ENCODE assay signal across 29 mouse cellular contexts in the genomic region with DNA sequence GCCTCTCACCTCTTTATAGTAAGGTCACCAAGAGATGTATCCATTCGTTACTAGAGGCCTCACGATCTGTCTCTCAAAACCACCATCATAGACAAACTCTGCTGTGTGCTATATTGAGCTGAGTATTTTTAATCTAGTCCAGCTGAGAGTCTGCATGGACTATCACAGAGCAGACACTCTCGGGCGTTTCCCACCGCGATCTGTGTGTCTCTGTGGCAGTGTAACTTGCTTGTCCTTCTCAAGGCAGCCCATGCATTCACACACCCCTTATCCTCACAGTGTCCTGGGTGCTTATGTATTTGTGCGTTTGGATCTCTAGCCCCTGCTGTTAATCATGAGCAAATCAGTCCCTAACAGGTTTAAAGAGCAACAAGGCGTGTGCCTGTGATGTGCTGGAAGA. TPM values are rescaled to one million over a fixed set of nuclear protein-coding genes. Genes with fewer than 3 reads are reported as not detected.
DNase-seq lines count a peak whose midpoint lies in the region; ATAC-seq and TF ChIP-seq lines count a peak whose summit lies in the region.
"Had no signal": no experiment of that assay in that cellular context is flagged by ENCODE, and none has a peak within 500 bp of the region (broad histone marks: within the 10 kb centered on the region; RNA-seq: fewer than 3 reads in every experiment).

No protein-coding gene starts in this region.

- H3K4me1 ChIP-seq in heart, embryonic 13.5 days = peaks cover 30% of the 10 kb centered on the region
- H3K4me1 ChIP-seq in heart, embryonic 11.5 days (ENCODE audit: control insufficient read depth, insufficient read depth, low read length) = peaks cover 17% of the 10 kb centered on the region
- peaks cover 9% of the 10 kb centered on the region for H3K4me1 ChIP-seq in liver, embryonic 12.5 days
- H3K4me1 ChIP-seq in liver, embryonic 15.5 days (replicated peaks) = peaks cover 7% of the 10 kb centered on the region; the same call in 1 of the 2 replicates
- no peaks in the 10 kb centered on the region for H3K4me1 ChIP-seq in hindbrain, embryonic 16.5 days (ENCODE audit: control insufficient read depth, insufficient read depth, low read depth, low read length)
- H3K4me1 ChIP-seq: embryonic facial prominence, embryonic 10.5 days; embryonic facial prominence, embryonic 13.5 days; forebrain, embryonic 10.5 days; forebrain, embryonic 13.5 days; intestine, embryonic 15.5 days had no signal

- intact Hi-C loops in left cerebral cortex, adult 2 months (cut with DNase I) = no loop called here

- H3K36me3 ChIP-seq in heart, embryonic 13.5 days = no peaks in the 10 kb centered on the region
- no peaks in the 10 kb centered on the region for H3K36me3 ChIP-seq in heart, embryonic 11.5 days (ENCODE audit: control insufficient read depth, insufficient read depth, low read length)
- no peaks in the 10 kb centered on the region for H3K36me3 ChIP-seq in liver, embryonic 12.5 days
- H3K36me3 ChIP-seq in liver, embryonic 15.5 days (replicated peaks) = no peaks in the 10 kb centered on the region
- no peaks in the 10 kb centered on the region for H3K36me3 ChIP-seq in hindbrain, embryonic 16.5 days (ENCODE audit: control insufficient read depth, insufficient read depth, low read length)
- H3K36me3 ChIP-seq: forebrain, embryonic 10.5 days; heart, embryonic 12.5 days; intestine, embryonic 15.5 days had no signal

- no peaks in the 10 kb centered on the region for H3K27me3 ChIP-seq in heart, embryonic 13.5 days (replicated peaks)
- H3K27me3 ChIP-seq in heart, embryonic 11.5 days (ENCODE audit: control insufficient read depth, insufficient read depth, low read length) = no peaks in the 10 kb centered on the region
- no peaks in the 10 kb centered on the region for H3K27me3 ChIP-seq in liver, embryonic 12.5 days (replicated peaks)
- no peaks in the 10 kb centered on the region for H3K27me3 ChIP-seq in liver, embryonic 15.5 days
- H3K27me3 ChIP-seq in hindbrain, embryonic 16.5 days (replicated peaks; ENCODE audit: control insufficient read depth, insufficient read depth, low read length) = no peaks in the 10 kb centered on the region
- H3K27me3 ChIP-seq: embryonic facial prominence, embryonic 13.5 days; forebrain, embryonic 13.5 days; heart, embryonic 12.5 days; intestine, embryonic 15.5 days had no signal

- no peak overlapping the region for H3K4me2 ChIP-seq in heart, embryonic 13.5 days
- no peak overlapping the region for H3K4me2 ChIP-seq in heart, embryonic 11.5 days
- H3K4me2 ChIP-seq in liver, embryonic 12.5 days = 0 out of 2 replicates have a peak overlapping the region, but pooled peaks have one; percentile 7
- peak overlapping the region; percentile 7; the same call in 1 of the 2 replicates for H3K4me2 ChIP-seq in liver, embryonic 15.5 days
- H3K4me2 ChIP-seq in hindbrain, embryonic 16.5 days (ENCODE audit: low read length) = no peak overlapping the region
- H3K4me2 ChIP-seq: embryonic facial prominence, embryonic 13.5 days; forebrain, embryonic 13.5 days; heart, embryonic 12.5 days; hindbrain, embryonic 14.5 days; intestine, embryonic 15.5 days had no signal

- H3K9ac ChIP-seq in heart, embryonic 13.5 days = no peak overlapping the region
- no peak overlapping the region for H3K9ac ChIP-seq in heart, embryonic 11.5 days (ENCODE audit: low read depth, low read length)
- H3K9ac ChIP-seq in liver, embryonic 12.5 days = no peak overlapping the region
- H3K9ac ChIP-seq in liver, embryonic 15.5 days = no peak overlapping the region
- no peak overlapping the region for H3K9ac ChIP-seq in hindbrain, embryonic 16.5 days (ENCODE audit: low read depth, low read length)
- H3K9ac ChIP-seq: embryonic facial prominence, embryonic 13.5 days; forebrain, embryonic 13.5 days; forebrain, postnatal 0 days; heart, embryonic 12.5 days; hindbrain, embryonic 14.5 days; intestine, embryonic 15.5 days had no signal

- no peak for ATAC-seq in heart, embryonic 13.5 days (ENCODE audit: extremely low read depth, insufficient number of reproducible peaks, low FRiP score, low TSS enrichment)
- no peak for ATAC-seq in heart, embryonic 11.5 days (replicated peaks; ENCODE audit: insufficient number of reproducible peaks, low FRiP score, low TSS enrichment)
- ATAC-seq in liver, embryonic 12.5 days = peak; percentile 88
- ATAC-seq in liver, embryonic 15.5 days (ENCODE audit: insufficient read depth) = peak; percentile 74
- ATAC-seq in megakaryocyte-erythroid progenitor cell, adult 5-6 weeks (replicated peaks; ENCODE audit: low FRiP score, low TSS enrichment, poor library complexity, severe bottlenecking) = peak; percentile 86
- ATAC-seq in hindbrain, embryonic 16.5 days = no peak
- ATAC-seq: forebrain, embryonic 13.5 days; forebrain, postnatal 0 days; intestine, embryonic 15.5 days had no signal

- H3K27ac ChIP-seq in heart, embryonic 13.5 days (replicated peaks) = 0 out of 2 replicates have a peak overlapping the region, but pooled peaks have one; percentile 5
- no peak overlapping the region for H3K27ac ChIP-seq in heart, embryonic 11.5 days (ENCODE audit: low read depth, low read length)
- no peak overlapping the region for H3K27ac ChIP-seq in liver, embryonic 12.5 days
- no peak overlapping the region for H3K27ac ChIP-seq in liver, embryonic 15.5 days (replicated peaks)
- H3K27ac ChIP-seq in left cerebral cortex, adult 2 months = no peak overlapping the region
- no peak overlapping the region for H3K27ac ChIP-seq in hindbrain, embryonic 16.5 days (ENCODE audit: low read depth, low read length)
- H3K27ac ChIP-seq: embryonic facial prominence, embryonic 10.5 days; embryonic facial prominence, embryonic 13.5 days; forebrain, embryonic 10.5 days; forebrain, embryonic 13.5 days; gastrocnemius, adult 2 months; hindbrain, embryonic 14.5 days; intestine, embryonic 15.5 days had no signal

- no peak overlapping the region for H3K4me3 ChIP-seq in heart, embryonic 13.5 days
- no peak overlapping the region for H3K4me3 ChIP-seq in heart, embryonic 11.5 days (ENCODE audit: low read depth, low read length)
- no peak overlapping the region for H3K4me3 ChIP-seq in liver, embryonic 12.5 days
- no peak overlapping the region for H3K4me3 ChIP-seq in liver, embryonic 15.5 days (replicated peaks)
- no peak overlapping the region for H3K4me3 ChIP-seq in left cerebral cortex, adult 2 months
- no peak overlapping the region for H3K4me3 ChIP-seq in hindbrain, embryonic 16.5 days (ENCODE audit: low read length)
- H3K4me3 ChIP-seq: embryonic facial prominence, embryonic 10.5 days; embryonic facial prominence, embryonic 13.5 days; erythroblast, embryonic 14.5 days; forebrain, embryonic 10.5 days; forebrain, embryonic 13.5 days; gastrocnemius, adult 2 months; heart, embryonic 12.5 days; intestine, embryonic 15.5 days had no signal

- 62% methylated on average over 8 of the region's 8 CpGs for WGBS in heart, embryonic 13.5 days
- 75% methylated on average over 8 of the region's 8 CpGs for WGBS in heart, embryonic 11.5 days (ENCODE audit: insufficient replicate concordance)
- 47% methylated on average over 8 of the region's 8 CpGs for WGBS in liver, embryonic 12.5 days (ENCODE audit: insufficient replicate concordance)
- WGBS in liver, embryonic 15.5 days (ENCODE audit: insufficient replicate concordance) = 43% methylated on average over 8 of the region's 8 CpGs
- 94% methylated on average over 8 of the region's 8 CpGs for WGBS in hindbrain, embryonic 16.5 days

- no peak for DNase-seq in left cerebral cortex, adult 2 months (ENCODE audit: extremely low spot score in 1 of 2, low spot score in 2 of 2)
- DNase-seq in adrenal gland, postnatal 4 days (ENCODE audit: low spot score in 2 of 2) = no peak
- DNase-seq: adrenal gland, adult 2 months; adrenal gland, postnatal 14 days; cerebellum, adult 11 months; cerebellum, adult 2 months; cerebellum, adult 9-11 months; cerebellum, postnatal 36 days; embryo, embryonic 11 days; forebrain, postnatal 0 days; gastrocnemius, adult 2 months; gastrocnemius, postnatal 14 days; heart, adult 11 months; heart, postnatal 14 days; heart, postnatal 4 days had no signal

- no peaks in the 10 kb centered on the region for H3K9me3 ChIP-seq in heart, embryonic 13.5 days
- no peaks in the 10 kb centered on the region for H3K9me3 ChIP-seq in heart, embryonic 11.5 days (replicated peaks; ENCODE audit: control insufficient read depth, low read length)
- H3K9me3 ChIP-seq in liver, embryonic 12.5 days (replicated peaks) = no peaks in the 10 kb centered on the region
- no peaks in the 10 kb centered on the region for H3K9me3 ChIP-seq in liver, embryonic 15.5 days (replicated peaks)
- no peaks in the 10 kb centered on the region for H3K9me3 ChIP-seq in hindbrain, embryonic 16.5 days (ENCODE audit: control insufficient read depth, low read length)
- H3K9me3 ChIP-seq: embryonic facial prominence, embryonic 10.5 days; embryonic facial prominence, embryonic 13.5 days; forebrain, embryonic 10.5 days; forebrain, embryonic 13.5 days; heart, embryonic 12.5 days; intestine, embryonic 15.5 days had no signal

- no peak for TF ChIP-seq CTCF in left cerebral cortex, adult 2 months (IDR thresholded peaks at IDR 0.05)

RNA-seq across cellular contexts. Expression of gene Tex10, which starts 59.8 kb away (rescaled TPM):
- 30.4 and 34.3 TPM in 2 replicates for polyA plus RNA-seq in heart, embryonic 13.5 days (2015; fragmentation: Nextera tagmentation; extraction: Ambion mirVana)
- polyA plus RNA-seq in heart, embryonic 11.5 days (2014; fragmentation: Nextera tagmentation; extraction: Ambion mirVana) = 51.6 and 52.8 TPM in 2 replicates
- polyA plus RNA-seq in liver, embryonic 12.5 days (2016; fragmentation: Nextera tagmentation; extraction: Ambion mirVana) = 36.7 and 36.8 TPM in 2 replicates
- polyA plus RNA-seq in liver, embryonic 15.5 days (2015; fragmentation: Nextera tagmentation; extraction: Ambion mirVana) = 13.4 and 14.8 TPM in 2 replicates
- total RNA-seq in megakaryocyte-erythroid progenitor cell, adult 5-6 weeks (2014; fragmentation: Nextera tagmentation) = 59.4 and 65.9 TPM in 2 replicates
- total RNA-seq in megakaryocyte-erythroid progenitor cell, adult 5-6 weeks (2017) = 61.5 and 94.7 TPM in 2 replicates
- 10 to 100 TPM; 24.4 to 26.0 TPM for total RNA-seq in left cerebral cortex, adult 2 months (2021)
- 10 to 100 TPM; 37.6 to 44.8 TPM for total RNA-seq in adrenal gland, postnatal 4 days (2021)
- 32.4 and 38.6 TPM in 2 replicates for polyA plus RNA-seq in hindbrain, embryonic 16.5 days (2015; fragmentation: Nextera tagmentation; extraction: Ambion mirVana)

Comparison
In these comparisons a context has a peak if more than half of its experiments do, and no peak if none do; other contexts are left out.
1. ATAC-seq: peak in liver, embryonic 12.5 days (single experiment), liver, embryonic 15.5 days (single experiment) and megakaryocyte-erythroid progenitor cell, adult 5-6 weeks (single experiment); none in heart, embryonic 13.5 days (single experiment), heart, embryonic 11.5 days (single experiment) and hindbrain, embryonic 16.5 days (single experiment).
2. H3K4me2 ChIP-seq: peak in liver, embryonic 12.5 days (single experiment) and liver, embryonic 15.5 days (single experiment); none in heart, embryonic 13.5 days (single experiment), heart, embryonic 11.5 days (single experiment) and hindbrain, embryonic 16.5 days (single experiment).